Mouse (Mus musculus) embryonic facial prominence, embryonic 10.5 days (tissue): ENCODE data around the gene Gm20532. TPM values are rescaled to one million over a fixed set of nuclear protein-coding genes. Genes with fewer than 3 reads are reported as not detected.
A peak's percentile ranks its signal among the peaks of the same experiment; 100 is the strongest.

ENCODE experiments used
- DNase-seq: peaks from one replicate; pipeline ENCODE4 v3.0.0-alpha.2; 2017; ENCODE audit warnings: low spot score
- H3K27ac ChIP-seq: fragments of 300-500 bp; sonication (generic); replicated peaks from 2 replicates; pipeline ENCODE4 v1.5.1; 2016; ENCODE audit warnings: mild to moderate bottlenecking
- H3K27me3 ChIP-seq: fragments of 300-500 bp; sonication (generic); replicated peaks from 2 replicates; pipeline ENCODE4 v1.6.1; 2016; ENCODE audit warnings: low read depth, mild to moderate bottlenecking; ENCODE audit not compliant: poor library complexity, severe bottlenecking
- H3K36me3 ChIP-seq: fragments of 300-500 bp; sonication (generic); replicated peaks from 2 replicates; pipeline ENCODE4 v1.6.1; 2016; ENCODE audit warnings: mild to moderate bottlenecking, moderate library complexity
- H3K4me1 ChIP-seq: fragments of 300-500 bp; sonication (generic); 2 replicates; pipeline ENCODE4 v1.6.1; 2016
- H3K4me3 ChIP-seq: fragments of 300-500 bp; sonication (generic); 2 replicates; pipeline ENCODE4 v1.5.1; 2016; ENCODE audit warnings: mild to moderate bottlenecking, moderate library complexity
- H3K9me3 ChIP-seq: fragments of 300-500 bp; sonication (generic); 2 replicates; pipeline ENCODE4 v1.6.1; 2016; ENCODE audit warnings: mild to moderate bottlenecking
- WGBS: fragments of 180-500 bp; shearing (Covaris S2); methylation state at CpG from one replicate; pipeline ENCODE4 v1.1.7; 2016; 5-methylcytosine and 5-hydroxymethylcytosine counted together
- polyA plus RNA-seq: library from polyadenylated mRNA; unstranded; fragments of >200 nt; fragmentation: Nextera tagmentation; extraction: Ambion mirVana; gene quantifications from 2 replicates; pipeline ENCODE4 v1.2.1, GENCODE M21; 2016

The Gm20532 gene
- polyA plus RNA-seq, 1 experiment from 2014 or later, result not detected

DNA sequence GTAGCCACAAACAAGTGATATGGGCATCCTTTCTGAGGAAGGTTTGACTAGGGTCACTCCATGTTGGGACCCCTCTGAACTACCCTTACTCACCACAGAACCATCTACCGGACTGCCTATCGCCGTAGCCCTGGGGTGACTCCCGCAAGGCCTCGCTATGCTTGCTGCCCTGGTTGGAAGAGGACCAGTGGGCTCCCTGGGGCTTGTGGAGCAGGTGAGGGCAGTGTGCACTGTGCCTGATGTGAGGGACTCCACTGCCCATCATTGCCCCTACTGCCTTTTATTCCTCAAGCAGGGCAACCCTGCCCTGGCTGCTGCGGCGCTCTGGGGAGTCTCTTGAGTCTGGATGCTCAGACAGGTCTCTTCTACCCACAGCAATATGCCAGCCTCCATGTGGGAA is 3.8 kb downstream of the Gm20532 start:
- WGBS, result 91% methylated on average over 7 of the region's 7 CpGs
- Histone ChIP-seq H3K36me3 (peaks cover 21% of the 10 kb centered on the region), H3K9me3 (no peaks in the 10 kb centered on the region), H3K4me3 (no peak overlapping the region), H3K27me3 (peaks cover 3% of the 10 kb centered on the region; the same call in 1 of the 2 replicates), H3K4me1 (peaks cover 43% of the 10 kb centered on the region), H3K27ac (no peak overlapping the region)
- no peak for DNase-seq

DNA sequence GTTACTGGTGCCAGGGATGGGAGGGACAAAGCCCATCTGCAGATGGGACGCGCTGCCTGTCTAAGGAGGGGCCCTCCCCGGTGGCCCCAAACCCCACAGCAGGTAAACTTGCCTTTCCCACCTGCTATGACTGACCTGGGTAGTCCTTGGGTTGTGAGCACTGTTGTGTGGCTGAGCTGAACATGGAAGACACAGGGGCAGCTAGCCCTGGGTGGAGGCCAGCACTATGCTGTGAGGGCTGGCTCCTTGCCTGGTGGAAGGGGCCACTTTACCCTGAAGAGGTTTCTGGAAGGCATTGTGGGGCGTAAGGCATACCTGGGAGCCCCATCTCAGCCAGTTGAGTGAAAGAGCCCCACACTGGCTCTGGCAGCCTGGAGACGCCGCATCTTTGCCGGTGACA is 4.5 kb downstream of the Gm20532 start:
- WGBS, result 95% methylated on average over 7 of the region's 7 CpGs
- no peaks in the 10 kb centered on the region for H3K9me3 ChIP-seq
- no peak for DNase-seq
- H3K4me1 ChIP-seq, result peaks cover 39% of the 10 kb centered on the region
- no peak overlapping the region for H3K4me3 ChIP-seq
- H3K27ac ChIP-seq, result no peak overlapping the region; the same call in 1 of the 2 replicates
- H3K36me3 ChIP-seq, result peaks cover 21% of the 10 kb centered on the region
- H3K27me3 ChIP-seq, result no peaks in the 10 kb centered on the region

DNA sequence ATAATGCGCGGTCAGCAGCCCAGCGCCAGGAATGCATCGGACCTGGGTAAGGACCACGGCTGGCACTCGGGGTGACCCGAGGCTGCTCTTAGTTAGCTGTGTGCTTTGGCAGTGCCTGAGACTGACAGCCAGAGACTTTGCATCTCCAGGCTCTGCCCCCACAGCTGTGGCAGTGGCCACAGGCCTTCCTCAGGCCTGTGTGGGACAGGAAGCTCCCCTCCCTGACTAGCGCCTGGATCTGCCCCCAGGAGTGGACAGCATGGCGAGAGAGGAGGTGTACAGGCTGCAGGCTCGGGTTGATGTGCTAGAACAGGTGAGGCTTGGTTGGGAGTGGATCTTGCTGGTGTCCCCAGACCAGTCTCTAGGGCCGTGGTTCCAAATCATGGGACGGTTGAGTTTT is 5.0 kb downstream of the Gm20532 start:
- H3K27ac ChIP-seq, result no peak overlapping the region; the same call in 1 of the 2 replicates
- no peak overlapping the region for H3K4me3 ChIP-seq
- H3K27me3 ChIP-seq, result no peaks in the 10 kb centered on the region
- peaks cover 36% of the 10 kb centered on the region for H3K4me1 ChIP-seq
- H3K9me3 ChIP-seq, result no peaks in the 10 kb centered on the region
- no peak for DNase-seq
- peaks cover 21% of the 10 kb centered on the region for H3K36me3 ChIP-seq
- WGBS, result 90% methylated on average over 12 of the region's 12 CpGs

DNA sequence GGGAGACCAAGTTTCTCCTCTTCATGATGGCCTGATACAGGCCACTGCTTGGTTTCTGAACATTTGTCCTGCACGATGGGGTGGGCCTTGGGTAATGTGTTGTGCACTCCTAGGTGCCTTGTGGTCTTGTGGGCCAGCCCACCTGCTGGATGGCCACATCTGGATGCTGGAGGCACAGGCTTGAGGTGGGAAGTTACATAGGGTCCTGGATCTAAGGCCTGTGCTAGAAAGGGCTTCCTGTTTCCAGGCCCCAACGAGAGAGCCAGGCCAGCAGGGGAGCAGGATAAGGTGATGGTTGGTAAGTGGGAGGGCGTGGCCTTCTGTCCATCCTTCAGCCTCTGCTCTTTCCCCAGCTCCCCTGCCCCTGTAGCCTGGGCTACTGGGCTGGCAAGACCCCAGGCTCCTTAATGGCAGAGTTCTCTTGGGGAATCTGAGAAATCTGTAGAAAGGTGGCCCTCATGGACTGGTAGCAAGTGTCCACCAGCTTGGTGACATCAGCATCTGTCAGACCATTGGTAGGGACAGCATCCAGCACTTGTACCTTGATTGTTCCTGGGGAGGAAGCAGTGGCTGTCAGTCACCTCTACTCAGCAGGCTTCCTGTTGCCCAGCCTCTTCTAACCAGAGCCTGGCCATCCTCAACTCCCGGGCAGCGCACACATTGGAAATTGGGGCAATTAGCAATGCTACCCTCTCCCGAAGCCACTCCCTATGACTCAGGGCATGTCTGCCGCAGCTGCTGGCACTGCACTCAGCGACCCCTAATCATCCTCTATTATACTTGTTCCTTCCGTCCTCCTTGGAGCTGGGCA is 7.0 kb downstream of the Gm20532 start:
- 73% methylated on average over 9 of the region's 9 CpGs for WGBS
- Histone ChIP-seq H3K27ac (no peak overlapping the region), H3K4me3 (no peak overlapping the region), H3K36me3 (peaks cover 21% of the 10 kb centered on the region), H3K27me3 (no peaks in the 10 kb centered on the region), H3K9me3 (no peaks in the 10 kb centered on the region), H3K4me1 (peaks cover 16% of the 10 kb centered on the region)
- peak; percentile 21 for DNase-seq

DNA sequence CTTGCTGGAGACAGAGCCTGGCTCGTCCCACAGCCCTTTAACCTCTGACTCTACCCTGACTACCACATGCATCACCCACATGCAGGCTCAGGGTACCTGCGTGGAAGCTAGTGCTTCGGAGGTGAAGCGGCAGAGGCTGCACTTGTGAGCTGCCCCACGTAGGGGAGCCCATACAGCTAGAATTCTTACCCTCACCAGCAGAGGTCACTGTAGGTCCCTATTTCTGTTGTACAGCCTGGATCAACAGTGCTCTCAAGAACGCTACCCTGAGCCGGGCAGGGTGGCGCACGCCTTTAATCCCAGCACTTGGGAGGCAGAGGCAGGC is 7.5 kb downstream of the Gm20532 start:
- H3K4me3 ChIP-seq, result no peak overlapping the region
- DNase-seq, result peak; percentile 42
- no peaks in the 10 kb centered on the region for H3K27me3 ChIP-seq
- 73% methylated on average over 9 of the region's 9 CpGs for WGBS
- H3K9me3 ChIP-seq, result no peaks in the 10 kb centered on the region
- peaks cover 21% of the 10 kb centered on the region for H3K36me3 ChIP-seq
- H3K27ac ChIP-seq, result no peak overlapping the region
- H3K4me1 ChIP-seq, result peaks cover 10% of the 10 kb centered on the region; the same call in 1 of the 2 replicates

DNA sequence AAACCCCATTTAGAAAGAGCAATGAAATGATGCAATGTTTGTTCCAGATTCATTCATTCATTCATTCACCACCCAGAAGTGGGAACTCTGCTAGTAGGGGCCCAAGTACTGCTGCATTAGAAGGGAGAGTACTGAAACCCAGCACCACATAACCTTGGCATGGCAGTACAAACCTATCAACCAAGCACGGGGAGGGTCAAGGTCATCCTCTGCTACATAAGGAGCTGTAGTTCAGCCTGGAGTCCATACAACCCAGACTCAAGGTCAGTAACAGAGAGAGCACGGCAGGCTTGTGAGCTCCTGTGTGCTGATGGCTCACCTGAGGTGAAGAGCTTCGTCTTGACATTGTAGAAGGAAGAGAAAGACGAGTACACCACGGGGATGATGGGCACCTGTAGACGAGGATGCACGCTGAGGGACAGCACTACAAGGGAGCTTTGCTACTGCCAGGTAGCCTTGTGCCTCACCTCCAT is 8.1 kb downstream of the Gm20532 start:
- 88% methylated on average over 7 of the region's 7 CpGs for WGBS
- peaks cover 21% of the 10 kb centered on the region for H3K36me3 ChIP-seq
- no peak overlapping the region for H3K4me3 ChIP-seq
- H3K27ac ChIP-seq, result no peak overlapping the region
- no peaks in the 10 kb centered on the region for H3K27me3 ChIP-seq
- no peak for DNase-seq
- H3K4me1 ChIP-seq, result 0 out of 2 replicates have a peak, but pooled peaks cover 8% of the 10 kb centered on the region
- H3K9me3 ChIP-seq, result no peaks in the 10 kb centered on the region

DNA sequence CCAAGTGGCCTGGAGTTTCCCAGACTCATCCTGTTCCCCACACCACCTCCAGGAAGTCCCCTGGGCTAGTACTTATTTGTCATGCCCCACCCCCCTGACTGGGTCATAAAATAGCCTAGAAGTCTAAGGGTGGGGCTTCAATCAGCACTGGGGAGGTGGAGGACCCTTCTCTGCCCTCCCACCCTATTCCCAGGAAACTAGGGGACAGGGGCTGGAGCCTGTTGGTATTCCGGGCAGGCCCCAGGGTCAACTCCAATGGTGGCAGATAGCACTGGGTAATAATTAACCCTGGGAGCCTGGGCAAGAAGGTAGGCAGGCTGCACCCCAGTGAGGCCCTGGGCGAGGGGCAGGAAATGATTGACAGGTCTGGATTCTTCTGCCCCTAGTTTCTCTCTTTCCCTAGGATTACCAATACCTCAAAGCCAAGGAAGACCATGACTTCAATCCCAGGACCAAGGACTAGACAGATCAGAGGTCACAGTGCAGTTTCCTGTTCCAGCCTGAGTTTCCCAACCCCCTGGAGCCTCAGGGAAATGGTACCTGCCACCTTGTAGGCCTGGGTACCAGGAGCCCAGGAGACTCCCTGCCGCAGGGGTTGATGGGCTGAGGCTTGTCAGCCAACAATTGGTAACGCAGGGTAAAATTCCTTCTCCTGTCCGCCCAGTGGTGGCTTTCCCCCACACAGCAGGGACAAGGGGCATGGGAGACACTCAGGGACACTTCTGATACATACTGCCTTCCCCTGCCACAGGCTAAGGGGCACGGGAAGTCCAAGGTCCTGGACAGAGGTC is 8.7 kb downstream of the Gm20532 start:
- H3K4me3 ChIP-seq, result no peak overlapping the region
- H3K27ac ChIP-seq, result no peak overlapping the region
- DNase-seq, result no peak
- H3K36me3 ChIP-seq, result peaks cover 21% of the 10 kb centered on the region
- H3K9me3 ChIP-seq, result no peaks in the 10 kb centered on the region
- 0 out of 2 replicates have a peak, but pooled peaks cover 8% of the 10 kb centered on the region for H3K4me1 ChIP-seq
- WGBS, result 81% methylated on average over 6 of the region's 6 CpGs
- H3K27me3 ChIP-seq, result no peaks in the 10 kb centered on the region

DNA sequence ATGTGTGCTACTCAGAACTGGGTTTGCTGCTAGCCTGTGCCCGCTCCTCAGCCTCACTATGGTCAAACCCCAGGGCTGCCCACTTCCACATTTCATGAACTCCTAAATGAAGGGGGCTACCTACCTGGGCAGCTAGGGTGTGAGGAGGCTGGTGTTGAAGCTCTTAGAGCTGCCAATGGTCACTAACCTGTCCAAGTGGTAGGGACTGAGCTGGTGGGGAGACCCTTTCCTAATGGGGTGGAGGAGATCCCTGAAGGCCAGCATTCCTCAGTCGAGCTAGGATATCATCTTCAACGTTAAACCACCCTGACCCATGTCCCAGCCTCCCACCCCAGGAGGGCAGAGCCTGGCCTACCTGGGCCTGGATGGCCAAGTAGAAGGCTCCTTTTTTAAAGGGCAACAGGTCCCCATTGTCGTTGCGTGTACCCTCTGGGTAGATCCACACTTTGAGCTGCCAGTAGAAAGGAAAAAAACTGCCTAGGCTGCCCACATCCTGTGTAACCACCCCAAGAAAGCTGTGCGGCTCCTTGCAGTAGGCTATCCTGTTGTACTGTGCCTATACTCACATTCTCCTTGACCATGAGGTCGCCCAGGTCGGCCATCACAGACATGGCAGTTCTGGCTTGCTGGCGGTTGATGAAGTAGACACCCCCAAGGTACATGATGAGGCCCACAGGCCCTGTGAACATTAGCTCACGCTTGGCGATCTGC is 9.4 kb downstream of the Gm20532 start:
- H3K27ac ChIP-seq, result no peak overlapping the region
- H3K36me3 ChIP-seq, result peaks cover 19% of the 10 kb centered on the region
- H3K4me3 ChIP-seq, result no peak overlapping the region
- no peaks in the 10 kb centered on the region for H3K9me3 ChIP-seq
- peaks cover 16% of the 10 kb centered on the region; the same call in 1 of the 2 replicates for H3K4me1 ChIP-seq
- 90% methylated on average over 11 of the region's 11 CpGs for WGBS
- no peaks in the 10 kb centered on the region for H3K27me3 ChIP-seq
- no peak for DNase-seq

DNA sequence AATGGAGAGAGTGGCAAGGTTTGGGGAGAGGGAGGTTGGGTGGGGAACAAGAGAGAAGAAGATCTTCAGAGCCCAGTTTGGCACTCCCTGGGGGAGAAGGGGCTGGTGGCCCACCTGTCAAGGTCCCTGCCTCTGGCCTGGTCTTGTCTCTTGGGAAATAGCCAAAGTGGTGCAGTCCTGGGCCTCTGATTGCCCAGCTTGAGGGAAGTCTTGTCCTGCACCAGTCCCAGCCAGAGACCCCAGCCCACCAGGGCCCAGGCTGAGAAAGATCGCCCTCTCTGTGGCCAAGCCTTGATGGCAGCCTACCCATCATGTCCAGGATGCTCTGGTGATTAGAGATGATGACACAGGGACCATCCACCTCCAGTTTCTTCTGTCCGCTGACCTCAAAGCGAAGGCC is 10.5 kb downstream of the Gm20532 start:
- DNase-seq, result no peak
- H3K27me3 ChIP-seq, result peaks cover 7% of the 10 kb centered on the region; the same call in 1 of the 2 replicates
- 95% methylated on average over 3 of the region's 3 CpGs for WGBS
- H3K9me3 ChIP-seq, result no peaks in the 10 kb centered on the region
- peaks cover 19% of the 10 kb centered on the region for H3K36me3 ChIP-seq
- no peak overlapping the region for H3K27ac ChIP-seq
- H3K4me1 ChIP-seq, result peaks cover 18% of the 10 kb centered on the region; the same call in 1 of the 2 replicates
- no peak overlapping the region for H3K4me3 ChIP-seq

DNA sequence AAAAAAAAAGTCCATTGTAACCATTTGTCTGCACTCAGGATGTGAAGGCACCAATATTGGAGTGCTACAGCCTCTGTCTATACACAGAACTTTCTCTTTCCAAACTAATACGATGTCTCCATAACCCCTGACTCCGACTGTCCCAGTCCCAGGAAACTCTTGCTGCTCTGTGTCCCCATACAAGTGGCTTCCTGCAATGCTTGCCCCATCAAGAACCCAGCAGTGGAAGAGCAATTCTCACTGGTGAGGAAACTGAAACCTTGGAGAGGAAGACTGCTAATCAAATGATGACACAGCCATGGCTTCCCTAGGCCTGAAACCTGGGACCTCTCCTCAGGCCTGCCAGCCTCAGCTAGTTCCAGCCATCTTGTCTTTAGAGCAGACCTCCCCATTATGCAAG is 11.4 kb downstream of the Gm20532 start:
- H3K4me1 ChIP-seq, result peaks cover 21% of the 10 kb centered on the region
- no peak overlapping the region for H3K27ac ChIP-seq
- peaks cover 19% of the 10 kb centered on the region for H3K36me3 ChIP-seq
- H3K9me3 ChIP-seq, result no peaks in the 10 kb centered on the region
- H3K27me3 ChIP-seq, result peaks cover 16% of the 10 kb centered on the region
- H3K4me3 ChIP-seq, result no peak overlapping the region
- 91% methylated on average over 2 of the region's 2 CpGs for WGBS
- DNase-seq, result no peak

DNA sequence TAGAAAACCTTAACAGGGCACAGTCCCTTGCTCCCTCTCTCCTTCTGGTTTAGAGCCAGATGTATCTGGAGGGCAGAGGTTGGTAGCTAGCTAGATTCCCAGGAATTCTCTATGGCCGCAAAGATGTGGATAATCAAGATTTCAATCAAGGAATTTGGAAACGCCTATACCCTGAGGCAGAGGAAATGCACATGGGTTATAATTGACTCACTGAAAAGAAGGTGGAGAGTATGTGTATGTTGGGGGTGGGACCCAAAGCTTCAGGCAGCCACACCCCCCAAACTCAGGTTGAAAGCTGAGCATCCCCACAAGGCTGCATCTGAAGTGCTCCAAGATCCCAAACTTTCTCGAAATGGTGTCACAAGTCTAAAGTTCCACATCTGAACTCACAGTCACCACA is 12.0 kb downstream of the Gm20532 start:
- Histone ChIP-seq H3K4me1 (peaks cover 25% of the 10 kb centered on the region), H3K9me3 (no peaks in the 10 kb centered on the region), H3K27ac (no peak overlapping the region), H3K36me3 (peaks cover 12% of the 10 kb centered on the region), H3K27me3 (peaks cover 22% of the 10 kb centered on the region), H3K4me3 (no peak overlapping the region)
- DNase-seq, result no peak
- WGBS, result 80% methylated on average over 3 of the region's 3 CpGs

DNA sequence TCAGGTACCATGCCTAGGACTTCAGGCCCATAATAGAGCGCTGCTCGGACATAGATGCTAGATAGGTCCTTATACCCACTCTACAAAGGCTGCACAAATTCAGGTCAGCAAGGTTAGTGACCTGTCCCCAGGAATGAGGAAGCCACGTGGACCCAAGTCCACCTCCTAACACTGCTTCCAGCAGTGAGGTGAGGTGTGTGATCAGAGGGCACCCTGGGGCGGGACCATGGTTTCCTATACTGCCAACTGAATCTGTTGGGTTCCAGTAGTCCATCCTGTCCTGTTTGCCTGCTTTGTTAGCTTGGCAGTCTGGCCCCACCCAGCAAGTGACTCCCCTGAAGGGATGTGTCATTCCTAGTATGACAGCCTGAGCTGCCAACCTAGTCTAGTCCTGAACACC is 13.5 kb downstream of the Gm20532 start:
- Histone ChIP-seq H3K4me3 (no peak overlapping the region), H3K27me3 (peaks cover 37% of the 10 kb centered on the region), H3K4me1 (peaks cover 31% of the 10 kb centered on the region), H3K36me3 (peaks cover 2% of the 10 kb centered on the region; the same call in 1 of the 2 replicates), H3K9me3 (no peaks in the 10 kb centered on the region), H3K27ac (no peak overlapping the region)
- WGBS, result 89% methylated on average over 4 of the region's 4 CpGs
- DNase-seq, result no peak
